Mouse (Mus musculus): Measurements from ENCODE around the gene Uba3.

- TF ChIP-seq CTCF (IDR thresholded peaks at IDR 0.05; ENCODE audit: low read depth) (no peak), EP300 (IDR thresholded peaks at IDR 0.05; ENCODE audit: low read depth) (no peak)
These were observed 39.8 kb upstream of the Uba3 start for GRCm38 (mm10) chr6:97245200-97245599.

Measured in liver, postnatal 0 days (tissue).